Mouse (Mus musculus) heart, embryonic 11.5 days (tissue): ENCODE measurements around the gene Olfr548-ps1. TPM values are rescaled to one million over a fixed set of nuclear protein-coding genes. Genes with fewer than 3 reads are reported as not detected.

ENCODE experiments used
- polyA plus RNA-seq: library from polyadenylated mRNA; unstranded; fragments of >200 nt; fragmentation: Nextera tagmentation; extraction: Ambion mirVana; gene quantifications from 2 replicates; pipeline ENCODE4 v1.2.1, GENCODE M21; 2014

Gene Olfr548-ps1
- polyA plus RNA-seq, 1 experiment from 2014 or later, result not detected

Other genes starting within 250 kb of the Olfr548-ps1 start
- gene Rrm1, start 99.2 kb upstream of the Olfr548-ps1 start, polyA plus RNA-seq, result 160 and 162 TPM in 2 replicates
- 1.0 TPM in 1 of 2 replicates, not detected in the other for gene Olfr543, start 59.2 kb upstream of the Olfr548-ps1 start, polyA plus RNA-seq
- gene Olfr544, start 52.6 kb upstream of the Olfr548-ps1 start, polyA plus RNA-seq, result 0.07 and 0.13 TPM in 2 replicates
- not detected in 2 replicates for gene Olfr545, start 41.3 kb upstream of the Olfr548-ps1 start, polyA plus RNA-seq
- not detected in 2 replicates for gene Olfr547, start 6.1 kb upstream of the Olfr548-ps1 start, polyA plus RNA-seq
- not detected in 2 replicates for gene Olfr549, start 9.0 kb downstream of the Olfr548-ps1 start, polyA plus RNA-seq
- gene Trim21, start 24.6 kb downstream of the Olfr548-ps1 start, polyA plus RNA-seq, result 0.63 and 0.73 TPM in 2 replicates
- gene Olfr550, start 30.5 kb downstream of the Olfr548-ps1 start, polyA plus RNA-seq, result not detected in 2 replicates
- gene Olfr551, start 51.0 kb downstream of the Olfr548-ps1 start, polyA plus RNA-seq, result not detected in 2 replicates
- gene Olfr552, start 56.9 kb downstream of the Olfr548-ps1 start, polyA plus RNA-seq, result not detected in 2 replicates
- not detected in 2 replicates for gene Olfr553, start 77.3 kb downstream of the Olfr548-ps1 start, polyA plus RNA-seq
- not detected in 2 replicates for gene Olfr554, start 97.5 kb downstream of the Olfr548-ps1 start, polyA plus RNA-seq
- gene Olfr555, start 117.9 kb downstream of the Olfr548-ps1 start, polyA plus RNA-seq, result not detected in 2 replicates
- not detected in 2 replicates for gene Olfr556, start 124.0 kb downstream of the Olfr548-ps1 start, polyA plus RNA-seq
- 14.0 and 16.5 TPM in 2 replicates for gene Trim68, start 146.4 kb downstream of the Olfr548-ps1 start, polyA plus RNA-seq
- not detected in 2 replicates for gene Olfr557, start 155.0 kb downstream of the Olfr548-ps1 start, polyA plus RNA-seq
- gene Olfr558, start 161.3 kb downstream of the Olfr548-ps1 start, polyA plus RNA-seq, result not detected in 2 replicates
- gene Olfr33, start 178.2 kb downstream of the Olfr548-ps1 start, polyA plus RNA-seq, result not detected in 2 replicates
- gene Olfr559, start 186.6 kb downstream of the Olfr548-ps1 start, polyA plus RNA-seq, result not detected in 2 replicates
- not detected in 2 replicates for gene Olfr560, start 218.5 kb downstream of the Olfr548-ps1 start, polyA plus RNA-seq
- 0.10 TPM in 1 of 2 replicates, not detected in the other for gene Olfr78, start 218.6 kb downstream of the Olfr548-ps1 start, polyA plus RNA-seq
- not detected in 2 replicates for gene Olfr561, start 230.3 kb downstream of the Olfr548-ps1 start, polyA plus RNA-seq